Mouse (Mus musculus) cerebellum, adult 11 months (tissue): ENCODE data around the gene Cd81.

ENCODE experiments used
- DNase-seq: peaks from one replicate; pipeline ENCODE4 v3.0.0; 2022

Gene Cd81

GRCm38 (mm10) chr7:143075394-143075793 lies 22.9 kb downstream of the Cd81 start:
- DNase-seq, result no peak

GRCm38 (mm10) chr7:143077351-143077750 lies 24.8 kb downstream of the Cd81 start:
- DNase-seq, result no peak

- DNase-seq, result no peak
These were observed 29.5 kb downstream of the Cd81 start for GRCm38 (mm10) chr7:143082024-143082423.

GRCm38 (mm10) chr7:143083708-143084107 lies 31.2 kb downstream of the Cd81 start:
- DNase-seq, result no peak

GRCm38 (mm10) chr7:143086366-143086765 lies 33.8 kb downstream of the Cd81 start:
- DNase-seq, result no peak

- no peak for DNase-seq
These were observed 34.6 kb downstream of the Cd81 start for GRCm38 (mm10) chr7:143087070-143087579.

- DNase-seq, result no peak
These were observed 41.3 kb downstream of the Cd81 start for GRCm38 (mm10) chr7:143093847-143094246.

GRCm38 (mm10) chr7:143094592-143095553 lies 42.3 kb downstream of the Cd81 start, which contains the start of gene Trpm5:
TSS of gene Trpm5 (minus strand) at chr7:143094642.
- DNase-seq, result peak; percentile 41

GRCm38 (mm10) chr7:143095554-143095907 lies 43.0 kb downstream of the Cd81 start:
- no peak for DNase-seq

GRCm38 (mm10) chr7:143100759-143101158 lies 48.2 kb downstream of the Cd81 start:
- DNase-seq, result no peak

GRCm38 (mm10) chr7:143105258-143105897 lies 52.8 kb downstream of the Cd81 start:
- DNase-seq, result no peak

- no peak for DNase-seq
These were observed 53.5 kb downstream of the Cd81 start, which contains the start of gene Kcnq1 for GRCm38 (mm10) chr7:143106062-143106461. TSS of gene Kcnq1 (plus strand) at chr7:143106362.

GRCm38 (mm10) chr7:143106672-143107465 lies 54.3 kb downstream of the Cd81 start:
- no peak for DNase-seq

GRCm38 (mm10) chr7:143108200-143108599 lies 55.7 kb downstream of the Cd81 start:
- DNase-seq, result peak; percentile 22

- DNase-seq, result no peak
These were observed 56.6 kb downstream of the Cd81 start for GRCm38 (mm10) chr7:143108996-143109660.

GRCm38 (mm10) chr7:143109696-143110095 lies 57.2 kb downstream of the Cd81 start:
- DNase-seq, result no peak

- DNase-seq, result no peak
These were observed 58.3 kb downstream of the Cd81 start for GRCm38 (mm10) chr7:143110803-143111202.

GRCm38 (mm10) chr7:143111719-143112118 lies 59.2 kb downstream of the Cd81 start:
- DNase-seq, result no peak

GRCm38 (mm10) chr7:143112395-143112794 lies 59.9 kb downstream of the Cd81 start:
- no peak for DNase-seq

- no peak for DNase-seq
These were observed 62.2 kb downstream of the Cd81 start for GRCm38 (mm10) chr7:143114773-143115172.

GRCm38 (mm10) chr7:143116521-143116920 lies 64.0 kb downstream of the Cd81 start:
- DNase-seq, result no peak
